Mouse (Mus musculus) heart, embryonic 10.5 days (tissue): ENCODE data around the gene Vpreb2. TPM values are rescaled to one million over a fixed set of nuclear protein-coding genes. Genes with fewer than 3 reads are reported as not detected.
"Not testable (repeated sequence)": the region's sequence is repeated elsewhere in the genome, so short reads cannot be mapped to it uniquely, and the experiment has no call there.

Experiments
- DNase-seq: peaks from one replicate; pipeline ENCODE4 v3.0.0-alpha.2; 2017; ENCODE audit warnings: low spot score
- H3K27ac ChIP-seq: fragments of 300-500 bp; sonication (generic); 2 replicates; pipeline ENCODE4 v1.5.1; 2016; ENCODE audit warnings: mild to moderate bottlenecking
- H3K27me3 ChIP-seq: fragments of 300-500 bp; sonication (generic); 2 replicates; pipeline ENCODE4 v1.6.1; 2016; ENCODE audit warnings: mild to moderate bottlenecking; ENCODE audit not compliant: poor library complexity, insufficient read depth, severe bottlenecking
- H3K36me3 ChIP-seq: fragments of 300-500 bp; sonication (generic); 2 replicates; pipeline ENCODE4 v1.6.1; 2016; ENCODE audit warnings: mild to moderate bottlenecking, moderate library complexity
- H3K4me1 ChIP-seq: fragments of 300-500 bp; sonication (generic); 2 replicates; pipeline ENCODE4 v1.6.1; 2016; ENCODE audit warnings: mild to moderate bottlenecking
- H3K4me3 ChIP-seq: fragments of 300-500 bp; sonication (generic); 2 replicates; pipeline ENCODE4 v1.5.1; 2016; ENCODE audit warnings: mild to moderate bottlenecking, moderate library complexity
- H3K9me3 ChIP-seq: fragments of 300-500 bp; sonication (generic); 2 replicates; pipeline ENCODE4 v1.6.1; 2016; ENCODE audit warnings: mild to moderate bottlenecking, moderate library complexity
- WGBS: fragments of 180-500 bp; shearing (Covaris S2); methylation state at CpG from one replicate; pipeline ENCODE4 v1.1.7; 2016; 5-methylcytosine and 5-hydroxymethylcytosine counted together
- polyA plus RNA-seq: library from polyadenylated mRNA; unstranded; fragments of >200 nt; fragmentation: Nextera tagmentation; extraction: Ambion mirVana; gene quantifications from 2 replicates; pipeline ENCODE4 v1.2.1, GENCODE M21; 2016

Gene Vpreb2
- polyA plus RNA-seq, 1 experiment from 2014 or later = not detected

DNA sequence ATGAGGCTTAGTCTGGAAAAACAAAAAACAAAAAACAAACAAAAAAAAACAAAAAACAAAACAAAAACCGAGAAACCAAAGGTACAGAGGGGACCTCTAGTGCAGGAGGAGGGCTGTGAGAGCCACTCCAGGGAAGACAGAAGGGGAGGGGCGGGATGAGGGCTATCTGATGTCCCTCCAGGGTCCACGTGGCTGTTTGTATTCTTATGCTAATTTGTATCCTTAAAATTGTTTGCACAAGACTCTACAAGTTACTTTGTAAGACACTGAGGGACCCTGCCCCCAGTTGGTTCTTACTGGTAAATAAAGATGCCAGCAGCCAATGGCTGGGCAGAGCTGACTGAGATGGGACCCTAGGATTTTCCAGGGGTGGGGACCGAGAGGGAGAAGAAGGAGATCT lies 26.9 kb downstream of the Vpreb2 start:
- H3K4me1 ChIP-seq = no peaks in the 10 kb centered on the region
- no peaks in the 10 kb centered on the region for H3K27me3 ChIP-seq
- H3K4me3 ChIP-seq = no peak overlapping the region
- no peak overlapping the region for H3K27ac ChIP-seq
- H3K36me3 ChIP-seq = no peaks in the 10 kb centered on the region
- DNase-seq = no peak
- 57% methylated on average over 4 of the region's 4 CpGs for WGBS
- H3K9me3 ChIP-seq = no peaks in the 10 kb centered on the region

GRCm38 (mm10) chr16:18011101-18011500 lies 30.9 kb downstream of the Vpreb2 start:
- DNase-seq = no peak
- no peaks in the 10 kb centered on the region for H3K36me3 ChIP-seq
- H3K27ac ChIP-seq = no peak overlapping the region
- H3K9me3 ChIP-seq = no peaks in the 10 kb centered on the region
- H3K27me3 ChIP-seq = no peaks in the 10 kb centered on the region
- no peaks in the 10 kb centered on the region for H3K4me1 ChIP-seq
- 66% methylated on average over 6 of the region's 6 CpGs for WGBS
- no peak overlapping the region for H3K4me3 ChIP-seq

GRCm38 (mm10) chr16:18016482-18016881 lies 36.3 kb downstream of the Vpreb2 start:
- not testable (repeated sequence) for H3K36me3 ChIP-seq, H3K9me3 ChIP-seq
- 64% methylated on average over 4 of the region's 4 CpGs for WGBS

GRCm38 (mm10) chr16:18022780-18023557 lies 42.7 kb downstream of the Vpreb2 start:
- no peak for DNase-seq
- no peaks in the 10 kb centered on the region for H3K4me1 ChIP-seq
- WGBS = 74% methylated on average over 8 of the region's 8 CpGs
- no peaks in the 10 kb centered on the region for H3K36me3 ChIP-seq
- H3K27ac ChIP-seq = no peak overlapping the region
- 0 out of 2 replicates have a peak, but pooled peaks cover 6% of the 10 kb centered on the region for H3K27me3 ChIP-seq
- no peak overlapping the region for H3K4me3 ChIP-seq
- no peaks in the 10 kb centered on the region for H3K9me3 ChIP-seq

More at GRCm38 (mm10) chr16:18016482-18016881, 36.3 kb downstream of the Vpreb2 start:
- not testable (repeated sequence) for H3K27ac ChIP-seq, H3K4me1 ChIP-seq, DNase-seq, H3K27me3 ChIP-seq, H3K4me3 ChIP-seq

DNA sequence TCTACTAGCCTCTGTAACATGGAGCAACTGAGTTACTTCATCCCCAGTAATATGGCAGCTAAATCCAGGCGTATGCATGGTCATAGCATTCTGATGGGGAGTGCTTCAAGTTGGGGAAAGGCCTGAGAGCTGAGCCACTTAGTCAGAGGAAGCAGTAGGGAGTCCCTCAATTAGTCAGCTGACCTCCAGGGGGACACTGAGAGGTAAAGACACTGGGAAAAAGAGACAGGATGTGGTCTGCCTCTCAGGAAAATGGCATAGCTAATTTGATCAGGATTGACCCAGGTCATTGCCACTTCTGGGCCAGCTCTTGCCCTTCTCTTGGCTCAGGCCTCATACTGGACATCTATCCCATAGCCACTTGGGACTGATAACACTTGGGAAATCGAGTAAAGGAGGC lies 47.1 kb downstream of the Vpreb2 start:
- DNase-seq = no peak
- WGBS = 59% methylated on average over 2 of the region's 2 CpGs
- Histone ChIP-seq H3K36me3 (no peaks in the 10 kb centered on the region), H3K27ac (no peak overlapping the region), H3K4me3 (no peak overlapping the region), H3K27me3 (0 out of 2 replicates have a peak, but pooled peaks cover under 1% of the 10 kb centered on the region), H3K4me1 (no peaks in the 10 kb centered on the region), H3K9me3 (no peaks in the 10 kb centered on the region)

Other genes starting within 250 kb of the Vpreb2 start
- gene Med15, start 247.5 kb upstream of the Vpreb2 start, polyA plus RNA-seq = 45.4 and 48.0 TPM in 2 replicates
- gene Klhl22, start 220.8 kb upstream of the Vpreb2 start, polyA plus RNA-seq = 47.2 and 55.4 TPM in 2 replicates
- gene Scarf2, start 183.1 kb upstream of the Vpreb2 start, polyA plus RNA-seq = 7.0 and 12.9 TPM in 2 replicates
- not detected in 2 replicates for gene B830017H08Rik, start 147.3 kb upstream of the Vpreb2 start, polyA plus RNA-seq
- 2.0 and 2.3 TPM in 2 replicates for gene Car15, start 142.1 kb upstream of the Vpreb2 start, polyA plus RNA-seq
- 0.22 and 0.25 TPM in 2 replicates for gene Gm20518, start 88.8 kb upstream of the Vpreb2 start, polyA plus RNA-seq
- not detected in 2 replicates for gene Tssk1, start 86.2 kb upstream of the Vpreb2 start, polyA plus RNA-seq
- gene Dgcr2, start 81.9 kb upstream of the Vpreb2 start, polyA plus RNA-seq = 63.7 and 69.6 TPM in 2 replicates
- gene Tssk2, start 81.8 kb upstream of the Vpreb2 start, polyA plus RNA-seq = not detected in 2 replicates
- 39.7 and 39.9 TPM in 2 replicates for gene Ess2, start 69.1 kb upstream of the Vpreb2 start, polyA plus RNA-seq
- 0.20 and 0.44 TPM in 2 replicates for gene Gsc2, start 65.4 kb upstream of the Vpreb2 start, polyA plus RNA-seq
- 46.6 and 73.7 TPM in 2 replicates for gene Slc25a1, start 52.2 kb upstream of the Vpreb2 start, polyA plus RNA-seq
- 73.8 and 97.3 TPM in 2 replicates for gene Dgcr6, start 72.4 kb downstream of the Vpreb2 start, polyA plus RNA-seq
- gene Prodh, start 109.8 kb downstream of the Vpreb2 start, polyA plus RNA-seq = 14.2 and 16.0 TPM in 2 replicates
- 0.31 and 0.79 TPM in 2 replicates for gene Rtn4r, start 147.2 kb downstream of the Vpreb2 start, polyA plus RNA-seq
- not detected in 2 replicates for gene Ccdc188, start 237.5 kb downstream of the Vpreb2 start, polyA plus RNA-seq